Mouse (Mus musculus) hindbrain, embryonic 16.5 days (tissue): ENCODE results near the gene Gm32802. TPM values are rescaled to one million over a fixed set of nuclear protein-coding genes. Genes with fewer than 3 reads are reported as not detected.
"Not testable (repeated sequence)": the region's sequence is repeated elsewhere in the genome, so short reads cannot be mapped to it uniquely, and the experiment has no call there.

Experiments used
- ATAC-seq: fragments of 200-750 bp; cut with Nextera tagmentation; 2 replicates; pipeline ENCODE4 v1.8.0; 2017; ENCODE audit warnings: moderate TSS enrichment, moderate library complexity
- H3K27ac ChIP-seq: fragments of 300-500 bp; sonication (generic); 2 replicates; pipeline ENCODE4 v1.5.1; 2014; ENCODE audit warnings: low read depth, mild to moderate bottlenecking, control low read depth, low read length, moderate library complexity
- H3K27me3 ChIP-seq: fragments of 300-500 bp; sonication (generic); replicated peaks from 2 replicates; pipeline ENCODE4 v1.6.1; 2014; ENCODE audit warnings: low read length; ENCODE audit not compliant: control insufficient read depth, insufficient read depth
- H3K36me3 ChIP-seq: fragments of 300-500 bp; sonication (generic); 2 replicates; pipeline ENCODE4 v1.6.1; 2014; ENCODE audit warnings: mild to moderate bottlenecking, low read length, moderate library complexity, mixed read lengths; ENCODE audit not compliant: control insufficient read depth, insufficient read depth
- H3K4me1 ChIP-seq: fragments of 300-500 bp; sonication (generic); 2 replicates; pipeline ENCODE4 v1.6.1; 2014; ENCODE audit warnings: low read depth, low read length; ENCODE audit not compliant: control insufficient read depth, insufficient read depth
- H3K4me2 ChIP-seq: fragments of 300-500 bp; sonication (generic); 2 replicates; pipeline ENCODE4 v1.6.1; 2014; ENCODE audit warnings: mild to moderate bottlenecking, low read length, control low read depth, moderate library complexity
- H3K4me3 ChIP-seq: fragments of 300-500 bp; sonication (generic); 2 replicates; pipeline ENCODE4 v1.5.1; 2014; ENCODE audit warnings: mild to moderate bottlenecking, low read length, control low read depth, moderate library complexity
- H3K9ac ChIP-seq: fragments of 300-500 bp; sonication (generic); 2 replicates; pipeline ENCODE4 v1.6.1; 2014; ENCODE audit warnings: low read depth, mild to moderate bottlenecking, control low read depth, low read length, moderate library complexity
- H3K9me3 ChIP-seq: fragments of 300-500 bp; sonication (generic); 2 replicates; pipeline ENCODE4 v1.6.1; 2014; ENCODE audit warnings: mild to moderate bottlenecking, low read length, moderate library complexity; ENCODE audit not compliant: control insufficient read depth
- WGBS: fragments of 180-500 bp; shearing (Covaris S2); extraction: QIAGEN DNeasy Blood & Tissue Kit; methylation state at CpG from one replicate; pipeline ENCODE4 v1.1.7; 2014; 5-methylcytosine and 5-hydroxymethylcytosine counted together
- polyA plus RNA-seq: library from polyadenylated mRNA; unstranded; fragments of >200 nt; fragmentation: Nextera tagmentation; extraction: Ambion mirVana; gene quantifications from 2 replicates; pipeline ENCODE4 v1.2.1, GENCODE M21; 2015

Gene Gm32802
- polyA plus RNA-seq, 1 experiment from 2014 or later = 0.23 TPM

DNA sequence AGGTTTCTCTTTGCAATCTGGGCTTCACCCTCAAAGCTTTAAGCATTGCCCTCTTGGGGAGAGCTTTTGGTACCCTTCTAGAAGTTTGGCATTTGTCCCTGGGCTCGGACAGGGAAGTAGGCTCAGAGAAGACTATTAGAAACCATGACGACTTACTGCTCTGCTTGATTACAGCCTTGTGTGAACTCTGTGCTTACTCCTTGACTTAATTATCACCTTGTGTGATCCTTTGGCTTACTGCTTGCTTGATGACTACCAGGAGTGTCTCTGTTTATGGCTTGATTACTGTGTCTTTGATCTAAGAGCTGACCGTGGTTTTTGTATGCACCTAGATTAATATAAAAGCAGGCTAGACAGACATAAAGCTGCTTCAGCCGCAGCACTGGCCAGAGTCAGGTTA lies 19.6 kb downstream of the Gm32802 start:
- H3K4me3 ChIP-seq, H3K4me1 ChIP-seq, ATAC-seq, H3K9me3 ChIP-seq, H3K4me2 ChIP-seq, H3K9ac ChIP-seq, H3K27me3 ChIP-seq, H3K36me3 ChIP-seq, H3K27ac ChIP-seq: not testable (repeated sequence)
- no CpG with 5 or more reads among the region's 4 CpGs for WGBS

GRCm38 (mm10) chr10:118282565-118282964 lies 24.1 kb downstream of the Gm32802 start:
- 82% methylated on average over 6 of the region's 7 CpGs for WGBS
- not testable (repeated sequence) for H3K9ac ChIP-seq, ATAC-seq

GRCm38 (mm10) chr10:118283016-118283415 lies 24.5 kb downstream of the Gm32802 start:
- H3K9me3 ChIP-seq, ATAC-seq, H3K4me2 ChIP-seq, H3K27ac ChIP-seq, H3K9ac ChIP-seq, H3K4me1 ChIP-seq, H3K27me3 ChIP-seq, H3K4me3 ChIP-seq, H3K36me3 ChIP-seq: not testable (repeated sequence)
- WGBS = 91% methylated on average over 3 of the region's 5 CpGs

More at GRCm38 (mm10) chr10:118282565-118282964, 24.1 kb downstream of the Gm32802 start:
- H3K27me3 ChIP-seq, H3K36me3 ChIP-seq, H3K9me3 ChIP-seq, H3K4me1 ChIP-seq, H3K4me2 ChIP-seq, H3K27ac ChIP-seq, H3K4me3 ChIP-seq: not testable (repeated sequence)

GRCm38 (mm10) chr10:118294938-118295337 lies 36.5 kb downstream of the Gm32802 start, which contains the start of gene Iltifb:
Gene Iltifb, minus strand, starts transcription at chr10:118295038.
- Histone ChIP-seq H3K27ac (no peak within 1 kb of the TSS), H3K36me3 (no peaks in the 10 kb centered on the region), H3K4me1 (no peaks in the 10 kb centered on the region), H3K4me2 (no peak within 1 kb of the TSS), H3K9me3 (no peaks in the 10 kb centered on the region), H3K4me3 (no peak within 1 kb of the TSS), H3K9ac (no peak within 1 kb of the TSS), H3K27me3 (no peaks in the 10 kb centered on the region)
- no peak for ATAC-seq
- WGBS = 94% methylated on average over 6 of the region's 6 CpGs

GRCm38 (mm10) chr10:118302133-118302532 lies 43.6 kb downstream of the Gm32802 start:
- WGBS = 42% methylated on average over 2 of the region's 2 CpGs
- not testable (repeated sequence) for H3K4me1 ChIP-seq, H3K9ac ChIP-seq, H3K27me3 ChIP-seq, H3K27ac ChIP-seq, H3K9me3 ChIP-seq, H3K4me2 ChIP-seq, H3K4me3 ChIP-seq, H3K36me3 ChIP-seq, ATAC-seq

Other genes with a start within 250 kb of the Gm32802 start
- 27.9 TPM in 2 replicates for gene Mdm1, start 116.9 kb upstream of the Gm32802 start, polyA plus RNA-seq
- 0.16 and 0.41 TPM in 2 replicates for gene Il22, start 53.7 kb upstream of the Gm32802 start, polyA plus RNA-seq
- 0.19 and 0.23 TPM in 2 replicates for gene Gm32717, start 17.9 kb upstream of the Gm32802 start, polyA plus RNA-seq
- gene Iltifb, start 36.4 kb downstream of the Gm32802 start, polyA plus RNA-seq = 0.52 and 1.5 TPM in 2 replicates
- not detected in 2 replicates for gene Gm9040, start 68.3 kb downstream of the Gm32802 start, polyA plus RNA-seq
- gene Gm9044, start 73.7 kb downstream of the Gm32802 start, polyA plus RNA-seq = not detected in 2 replicates
- 0.10 TPM in 1 of 2 replicates, not detected in the other for gene Gm9045, start 79.1 kb downstream of the Gm32802 start, polyA plus RNA-seq
- gene Gm9046, start 84.6 kb downstream of the Gm32802 start, polyA plus RNA-seq = not detected in 2 replicates
- gene Gm9048, start 90.0 kb downstream of the Gm32802 start, polyA plus RNA-seq = not detected in 2 replicates
- 0.10 TPM in 1 of 2 replicates, not detected in the other for gene Gm9049, start 95.4 kb downstream of the Gm32802 start, polyA plus RNA-seq
- gene Ifng, start 182.4 kb downstream of the Gm32802 start, polyA plus RNA-seq = not detected in 2 replicates